Comparison of ENCODE assay signal across 8 mouse cellular contexts in the genomic region with DNA sequence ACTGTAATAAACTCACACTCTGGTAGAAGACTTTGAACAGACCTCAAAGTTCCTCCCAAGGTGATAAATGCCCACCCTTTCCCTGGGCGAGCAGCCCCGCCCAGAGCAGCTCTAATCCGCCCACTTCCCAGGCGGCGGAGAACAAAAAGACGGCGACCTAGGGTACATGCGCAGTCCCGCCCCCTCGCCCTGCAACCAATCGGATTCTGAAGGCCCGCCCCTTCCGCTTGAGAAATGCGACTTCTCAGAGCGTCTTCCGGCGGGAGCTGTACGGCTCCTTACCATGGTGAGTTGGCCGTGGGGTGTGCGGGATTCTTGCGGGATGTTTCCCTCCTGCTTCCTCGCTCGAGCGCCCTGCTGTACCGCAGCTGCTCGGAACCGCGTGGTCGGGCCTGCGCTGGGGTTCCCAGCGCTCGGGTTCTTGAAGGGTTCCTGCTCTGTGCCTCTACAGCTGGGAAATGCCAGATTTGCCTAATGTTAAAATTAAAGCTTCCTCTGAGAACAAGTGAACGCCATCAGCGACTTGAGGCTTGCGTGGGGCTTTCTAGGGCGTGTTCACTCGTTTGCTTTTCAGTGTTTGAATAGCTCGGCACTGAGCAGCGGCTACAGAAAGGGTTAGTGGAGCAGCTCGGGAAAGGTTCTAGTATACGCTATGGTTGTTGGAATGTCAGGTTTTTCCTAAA. TPM values are rescaled to one million over a fixed set of nuclear protein-coding genes. Genes with fewer than 3 reads are reported as not detected.
DNase-seq lines count a peak whose midpoint lies in the region; ATAC-seq and TF ChIP-seq lines count a peak whose summit lies in the region.

A gene (plus strand): TSS at position 226 of the 683 bp plus-strand sequence.

- in situ Hi-C loops in Patski (cut with MboI; ENCODE audit: low pct_unique_long_range_greater_than_20kb): no loop called here

- peak within 1 kb of the TSS; percentile 66 for H3K4me2 ChIP-seq in hindbrain, embryonic 13.5 days

- H3K36me3 ChIP-seq in hindbrain, embryonic 13.5 days: peaks cover 3% of the 10 kb centered on the region; the same call in 1 of the 2 replicates

- no peaks in the 10 kb centered on the region for H3K9me3 ChIP-seq in hindbrain, embryonic 13.5 days

- H3K27ac ChIP-seq in hindbrain, embryonic 13.5 days: peak within 1 kb of the TSS; percentile 93

- H3K4me1 ChIP-seq in hindbrain, embryonic 13.5 days (replicated peaks): peaks cover 11% of the 10 kb centered on the region

- H3K4me3 ChIP-seq in hindbrain, embryonic 13.5 days: peak within 1 kb of the TSS; percentile 84

- ATAC-seq in Patski: peak; percentile 85
- peak; percentile 98 for ATAC-seq in hindbrain, embryonic 13.5 days (ENCODE audit: low FRiP score)

- H3K27me3 ChIP-seq in Patski: no peaks in the 10 kb centered on the region
- H3K27me3 ChIP-seq in hindbrain, embryonic 13.5 days: no peaks in the 10 kb centered on the region

- CTCF ChIA-PET in Patski (lab: Charles Lee): interaction anchor here (0.8 to 1.2 kb wide), 2 partner anchors 11 to 45 kb away, joined by 3 read pairs; no protein-coding TSS in a partner anchor

- WGBS in hindbrain, embryonic 13.5 days: under 1% methylated on average over 41 of the region's 41 CpGs

- peak within 1 kb of the TSS; percentile 91 for H3K9ac ChIP-seq in hindbrain, embryonic 13.5 days

- peak; percentile 72 for DNase-seq in Patski (ENCODE audit: low read depth, low spot score)
- peak; percentile 97 for DNase-seq in cerebellum, postnatal 14 days
- peak; percentile 94 to 96 for DNase-seq in frontal cortex, postnatal 14 days (ENCODE audit: low spot score in 2 of 2)
- DNase-seq in layer of hippocampus, postnatal 25 days (ENCODE audit: extremely low spot score in 1 of 2, low spot score in 1 of 2): peak; percentile 86 to 92
- peak; percentile 97 for DNase-seq in lung, postnatal 25 days (ENCODE audit: low spot score)
- DNase-seq in retina, embryonic 14.5 days (ENCODE audit: low spot score): peak; percentile 97
- DNase-seq in thymus, postnatal 4 days: peak; percentile 97

- TF ChIP-seq CTCF in Patski (IDR thresholded peaks at IDR 0.05): no peak

- POLR2A ChIA-PET in Patski (lab: Charles Lee): interaction anchor here (1.2 to 1.5 kb wide), 2 partner anchors 16 to 94 kb away, joined by 4 to 7 read pairs; a partner anchor contains a TSS

RNA-seq across cellular contexts. Expression of the gene that starts here (rescaled TPM):
- 24.6 TPM for polyA plus RNA-seq in Patski (2021)
- 29.0 and 29.5 TPM in 2 replicates for polyA plus RNA-seq in hindbrain, embryonic 13.5 days (2015; fragmentation: Nextera tagmentation; extraction: Ambion mirVana)
- total RNA-seq in layer of hippocampus, postnatal 25 days (2021): 10 to 100 TPM; 16.3 to 17.8 TPM

Comparison
In these comparisons a context has a peak if more than half of its experiments do, and no peak if none do; other contexts are left out.
1. Peak in every context shown above with its lines: DNase-seq, ATAC-seq, H3K4me3 ChIP-seq and H3K27ac ChIP-seq.